Mouse (Mus musculus) natural killer cell, adult 2 months (primary cell): ENCODE results near the gene Pold2.

Experiments
- DNase-seq, 2 experiments: peaks; one replicate each; pipeline ENCODE4 v3.0.0; 2022; ENCODE audit warnings: low spot score in 2 of 2

Gene Pold2

DNA sequence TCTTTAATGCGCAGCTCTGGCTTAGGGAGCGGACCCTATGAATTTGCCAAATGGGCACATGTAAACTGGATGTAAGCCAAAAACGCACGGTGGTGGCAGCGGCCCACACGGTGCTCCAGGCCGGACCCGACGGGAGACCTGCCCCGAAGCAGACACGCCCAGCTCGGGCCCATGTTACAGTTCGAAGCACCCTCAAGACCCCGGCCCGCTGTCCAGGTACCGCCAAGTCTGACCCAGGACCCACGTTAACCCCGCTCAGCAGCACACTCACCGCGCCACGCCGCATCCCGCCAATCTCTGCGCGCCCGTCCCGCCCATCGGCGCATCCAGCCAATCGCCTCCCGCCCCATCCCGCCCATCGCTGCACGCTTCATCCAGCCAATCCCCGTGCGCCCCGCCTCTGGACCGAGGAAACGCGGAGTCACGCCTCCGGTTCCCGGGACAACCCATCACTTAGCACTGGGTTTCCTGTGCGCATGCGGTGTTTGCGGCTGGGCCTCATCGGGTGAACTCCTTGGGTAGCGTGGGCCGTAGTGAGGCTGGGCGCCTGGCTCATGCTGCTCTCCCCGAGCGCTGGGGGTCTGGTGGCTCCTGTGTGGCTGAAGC, at the start of gene Pold2:
Gene Pold2, minus strand, starts transcription at position 372 of the 606 bp plus-strand sequence.
- DNase-seq, result peak; percentile 94 to 95

DNA sequence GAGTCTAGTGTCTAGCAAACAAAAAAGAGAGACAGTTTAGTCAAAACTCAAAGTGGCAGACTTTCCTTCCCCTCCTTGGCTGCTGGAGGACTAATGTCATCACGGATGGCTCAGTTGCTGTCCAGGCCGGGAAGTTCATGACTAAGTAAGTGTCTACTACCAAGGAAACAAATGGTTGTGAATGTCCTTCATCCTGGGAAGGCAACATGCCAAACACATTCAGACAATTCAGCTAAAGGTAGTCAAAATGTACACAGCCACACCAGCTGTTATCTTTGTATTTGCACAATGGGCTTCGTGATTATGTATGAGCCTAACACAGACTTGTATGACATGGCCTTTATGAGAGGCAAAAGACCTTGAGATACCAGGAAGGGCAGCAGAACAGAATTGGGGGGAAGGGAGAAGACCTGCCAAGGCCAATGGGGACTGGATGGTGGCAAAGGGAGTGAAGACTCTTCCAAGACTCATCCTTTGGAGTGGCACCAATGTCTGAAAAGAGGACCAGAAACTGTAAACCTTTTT, 48.7 kb upstream of the Pold2 start:
- DNase-seq, result no peak

GRCm38 (mm10) chr11:5924699-5925098, 46.6 kb upstream of the Pold2 start:
- no peak for DNase-seq

DNA sequence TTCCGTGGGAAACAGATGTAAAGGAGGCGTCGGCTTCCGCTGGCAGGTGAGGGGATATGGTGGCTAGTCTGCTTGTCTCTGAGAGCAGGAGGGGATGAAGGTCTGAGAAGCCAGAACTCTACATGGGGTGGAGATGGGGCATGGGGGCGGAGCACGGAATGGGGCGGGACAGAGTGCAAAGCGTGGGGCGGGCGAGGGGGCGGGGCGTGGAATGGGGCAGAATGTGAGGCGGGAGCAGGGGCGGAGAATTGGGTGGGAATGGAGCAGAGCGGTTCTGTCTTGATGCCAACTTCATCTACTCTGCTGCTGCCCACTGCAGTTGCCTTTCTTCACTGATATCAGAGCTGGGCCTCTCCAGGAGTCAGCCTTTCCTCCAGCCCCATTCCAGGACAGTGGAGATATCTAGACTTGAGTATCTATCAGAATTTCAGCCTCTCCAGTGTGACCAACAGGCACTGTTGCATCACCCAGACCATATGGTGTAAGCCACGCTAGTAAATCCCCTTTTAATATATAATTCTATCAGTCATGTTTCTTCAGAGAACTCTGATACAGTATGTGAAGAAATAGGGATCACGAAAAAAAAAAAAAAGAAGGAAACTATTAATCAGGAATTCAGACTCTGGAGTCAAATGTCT, 42.4 kb upstream of the Pold2 start:
- DNase-seq, result no peak

- no peak for DNase-seq
Measured at GRCm38 (mm10) chr11:5919606-5920005, 41.5 kb upstream of the Pold2 start.

DNA sequence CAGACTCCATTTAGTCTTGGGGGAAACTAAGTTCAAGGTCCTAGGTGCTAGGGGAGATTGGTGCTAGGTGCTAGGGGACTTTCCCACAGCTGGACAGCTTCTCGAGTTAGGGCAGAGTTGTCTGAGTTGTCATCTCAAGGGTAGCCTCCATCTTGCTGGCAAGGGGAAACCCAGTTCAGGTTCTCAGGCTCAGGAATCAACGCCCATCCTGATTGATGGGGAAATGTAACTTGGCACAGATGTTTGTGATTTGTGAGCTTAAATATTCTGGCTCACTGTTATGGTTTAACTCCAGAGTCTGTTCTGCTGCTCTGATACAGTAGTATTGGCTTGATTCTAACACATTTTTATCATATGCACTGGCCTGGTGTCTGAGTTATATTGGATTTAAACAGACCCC, 40.0 kb upstream of the Pold2 start:
- no peak for DNase-seq

- DNase-seq, result no peak
Measured at GRCm38 (mm10) chr11:5916178-5916548, 38.1 kb upstream of the Pold2 start.

- DNase-seq, result no peak
Measured at GRCm38 (mm10) chr11:5915429-5916177, 37.5 kb upstream of the Pold2 start.

- no peak for DNase-seq
Measured at GRCm38 (mm10) chr11:5914940-5915339, 36.8 kb upstream of the Pold2 start.

GRCm38 (mm10) chr11:5913936-5914335, 35.8 kb upstream of the Pold2 start:
- no peak for DNase-seq

- no peak for DNase-seq
Measured at GRCm38 (mm10) chr11:5913256-5913655, 35.2 kb upstream of the Pold2 start.

DNA sequence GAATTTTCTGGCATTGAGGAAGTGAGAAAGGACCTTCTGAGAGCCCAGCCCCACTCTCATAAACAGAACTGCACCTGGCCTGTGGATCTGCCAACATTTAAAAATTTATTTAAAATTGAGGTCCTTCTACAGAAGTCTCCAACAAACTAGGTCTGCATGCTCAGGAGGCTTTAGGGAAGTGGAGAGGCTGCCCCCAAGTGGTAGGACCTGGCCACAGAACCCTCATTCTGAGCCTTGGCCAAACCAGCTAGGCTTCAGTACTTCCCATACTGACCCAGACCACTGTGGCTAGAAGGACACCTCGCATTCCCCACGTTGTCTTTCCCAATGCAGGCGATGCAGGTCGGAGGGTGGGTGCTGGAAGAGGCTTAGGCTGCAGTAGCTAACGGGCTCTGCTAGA, 34.5 kb upstream of the Pold2 start:
- peak in 1 of 2 experiments; percentile 35 for DNase-seq

DNA sequence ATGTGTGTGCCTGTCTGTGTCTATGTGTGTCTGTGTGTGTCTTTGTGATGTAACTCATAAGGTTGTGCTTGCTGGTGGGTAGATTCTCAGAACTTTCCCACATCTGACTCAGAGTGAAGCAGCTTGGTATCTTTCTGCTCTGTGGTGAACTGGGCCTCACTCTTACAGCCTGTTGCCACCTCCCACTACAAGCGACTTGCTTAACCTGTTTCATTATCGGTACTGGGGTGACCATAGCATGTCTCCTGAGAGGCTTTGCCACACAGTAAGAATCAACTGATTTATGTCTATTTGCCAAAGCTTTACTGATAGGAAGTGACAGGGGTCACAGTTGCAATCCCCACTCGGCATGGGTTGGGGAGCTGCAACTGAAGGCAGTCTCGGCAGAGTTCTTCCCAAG, 30.6 kb upstream of the Pold2 start:
- DNase-seq, result no peak

DNA sequence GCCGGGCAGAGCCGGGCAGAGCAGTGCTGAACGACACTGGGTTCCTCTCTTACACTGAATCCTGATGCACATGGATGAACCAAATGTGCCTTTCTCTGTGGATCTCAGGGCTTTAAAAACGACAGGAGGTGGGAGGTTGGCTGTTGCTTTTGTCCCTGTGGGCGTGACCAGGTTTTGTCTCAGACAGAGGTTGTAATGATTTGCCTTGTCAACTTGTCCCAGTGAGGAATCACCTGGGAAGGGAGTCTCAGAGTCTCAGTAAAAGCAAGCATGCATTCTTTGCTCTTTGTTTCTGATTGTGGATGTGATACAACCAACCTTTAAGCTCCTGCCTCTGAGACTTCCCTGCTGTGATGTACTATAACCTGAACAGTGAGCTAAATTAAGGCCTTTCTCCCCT, 29.0 kb upstream of the Pold2 start:
- no peak for DNase-seq

DNA sequence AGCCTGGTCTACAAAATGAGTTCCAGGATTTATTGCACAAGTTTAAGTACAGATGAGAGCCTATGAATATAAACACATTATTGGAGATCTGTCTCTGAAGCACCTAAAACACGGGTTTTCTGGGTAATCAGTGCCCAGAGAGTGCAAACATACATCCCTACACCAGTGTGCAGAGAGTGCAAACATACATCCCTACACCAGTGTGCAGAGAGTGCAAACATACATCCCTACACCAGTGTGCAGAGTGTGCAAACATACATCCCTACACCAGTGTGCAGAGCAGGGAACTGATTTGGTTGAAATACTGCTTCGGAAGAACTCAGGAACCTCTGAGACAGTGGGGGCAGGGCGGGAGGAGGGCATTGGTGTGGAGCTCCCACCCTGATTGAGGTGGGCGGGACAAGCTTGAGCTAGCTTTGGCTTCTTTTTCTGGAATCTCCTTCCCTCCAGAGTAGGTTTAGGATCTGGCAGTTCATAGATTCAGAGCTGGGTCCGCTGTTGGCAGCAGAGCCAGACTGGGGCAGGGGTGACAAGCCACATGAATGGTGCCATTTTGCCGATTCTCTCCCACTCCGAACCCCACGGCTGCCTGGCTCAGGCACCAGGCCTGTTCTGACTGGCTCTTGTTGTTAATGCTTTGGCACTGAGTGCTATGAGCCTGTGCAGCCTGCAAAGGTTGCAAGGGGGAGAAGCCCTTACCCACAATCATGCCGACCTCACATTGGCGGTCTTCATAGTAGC, 27.9 kb upstream of the Pold2 start:
- DNase-seq, result no peak

DNA sequence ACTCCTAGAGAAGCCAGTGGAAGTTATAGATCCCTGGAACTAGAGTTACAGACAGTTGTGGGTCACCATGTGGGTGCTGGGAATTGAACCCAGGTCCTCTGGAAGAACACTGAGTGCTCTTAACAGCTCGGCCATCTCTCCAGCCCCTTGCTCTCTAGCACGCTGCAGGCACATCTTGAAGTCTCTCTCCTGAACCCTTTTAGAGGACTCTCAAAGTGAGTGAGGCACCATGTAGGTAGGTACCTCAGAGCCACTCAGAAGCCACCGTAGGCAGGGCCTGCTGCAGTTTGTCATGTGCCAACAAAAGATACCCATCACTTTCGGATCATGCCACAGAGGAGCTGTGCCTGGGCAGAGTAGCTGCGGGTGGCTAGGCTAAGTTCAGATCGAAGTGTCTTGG, 26.8 kb upstream of the Pold2 start:
- DNase-seq, result no peak

DNA sequence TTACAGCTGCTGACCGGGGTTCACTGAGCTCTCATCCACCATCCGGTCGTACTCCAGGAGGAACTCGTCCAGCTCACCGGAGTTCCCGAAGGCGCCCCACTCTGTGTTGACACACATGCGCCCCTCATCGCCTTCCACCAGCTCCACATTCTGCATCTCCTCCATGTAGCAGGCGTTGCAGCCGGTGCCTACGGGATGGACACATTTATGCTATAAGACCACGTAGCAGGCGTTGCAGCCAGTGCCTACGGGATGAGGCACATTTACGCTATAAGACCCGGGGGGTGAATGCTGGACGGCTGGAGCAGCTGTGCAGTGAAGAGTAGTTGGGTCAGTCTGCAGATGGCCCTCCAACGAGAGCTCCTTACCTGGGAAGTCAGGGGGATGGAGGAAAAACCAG, 26.3 kb upstream of the Pold2 start:
- DNase-seq, result no peak

DNA sequence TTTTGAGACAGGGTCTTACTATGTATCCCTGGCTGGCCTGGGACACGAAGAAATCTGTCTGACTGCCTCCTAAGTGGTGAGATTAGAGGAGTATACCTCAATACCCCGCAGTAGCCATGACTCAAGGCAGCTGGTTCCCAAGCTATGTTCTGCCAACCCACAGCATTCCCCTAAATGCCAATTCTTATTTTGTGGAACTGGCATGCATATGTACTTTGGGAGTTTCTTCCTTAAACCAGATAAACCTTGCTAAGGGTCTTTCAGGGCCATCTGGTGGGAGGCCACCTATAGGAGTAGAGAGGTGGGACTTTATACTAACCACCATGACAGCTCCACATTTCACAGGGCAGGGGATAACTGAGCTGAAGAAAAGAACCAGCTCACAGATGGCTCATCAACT, 25.8 kb upstream of the Pold2 start:
- DNase-seq, result no peak

DNA sequence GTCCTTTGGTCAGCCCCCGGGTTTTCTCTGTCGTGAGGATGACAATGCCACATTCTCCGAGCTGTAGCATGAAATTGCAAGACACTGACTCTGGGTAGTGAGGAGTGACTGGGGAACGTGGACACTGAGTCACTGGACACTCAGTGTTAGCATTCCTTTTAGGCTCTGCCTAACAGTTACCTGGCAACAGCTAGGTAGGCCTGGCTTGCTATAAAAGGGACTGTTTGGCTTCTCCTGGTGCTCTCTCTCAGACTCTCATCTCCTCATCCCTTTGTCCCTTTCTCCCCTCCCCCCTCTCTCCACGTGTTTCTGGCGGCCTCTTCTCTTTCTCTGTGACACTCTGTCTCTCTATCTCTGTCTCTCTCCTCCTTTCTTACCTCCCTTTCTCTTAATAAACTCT, 24.3 kb upstream of the Pold2 start:
- DNase-seq, result no peak

- DNase-seq, result no peak
Measured at GRCm38 (mm10) chr11:5901950-5902349, 23.9 kb upstream of the Pold2 start.

DNA sequence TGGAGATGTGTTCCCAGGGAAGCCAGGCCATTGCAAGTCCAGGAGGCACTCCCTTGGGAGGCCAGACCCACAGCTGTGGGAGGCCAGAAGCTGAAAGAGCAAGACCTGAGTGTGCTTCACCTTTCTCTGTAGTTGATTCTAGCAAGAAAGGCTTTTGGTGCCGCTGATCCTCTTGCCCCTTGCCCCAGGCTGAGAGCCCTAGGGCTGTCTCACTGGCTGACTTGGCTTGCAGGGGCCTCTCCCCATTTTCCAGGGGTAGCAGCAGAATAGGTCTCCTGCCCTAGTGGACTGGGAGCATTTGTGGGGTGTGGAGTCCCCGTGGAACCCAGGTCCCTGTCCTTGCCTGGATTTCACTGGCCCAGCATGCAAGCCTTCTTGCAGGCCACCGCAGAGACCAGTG, 23.2 kb upstream of the Pold2 start:
- DNase-seq, result no peak

GRCm38 (mm10) chr11:5899286-5899685, 21.2 kb upstream of the Pold2 start:
- DNase-seq, result no peak
